Mouse (Mus musculus) B cell, adult 2 months (primary cell): ENCODE results near the gene Gpr3.

Source experiments
- DNase-seq, 2 experiments: peaks; one replicate each; pipeline ENCODE4 v3.0.0; 2022

The Gpr3 gene

DNA sequence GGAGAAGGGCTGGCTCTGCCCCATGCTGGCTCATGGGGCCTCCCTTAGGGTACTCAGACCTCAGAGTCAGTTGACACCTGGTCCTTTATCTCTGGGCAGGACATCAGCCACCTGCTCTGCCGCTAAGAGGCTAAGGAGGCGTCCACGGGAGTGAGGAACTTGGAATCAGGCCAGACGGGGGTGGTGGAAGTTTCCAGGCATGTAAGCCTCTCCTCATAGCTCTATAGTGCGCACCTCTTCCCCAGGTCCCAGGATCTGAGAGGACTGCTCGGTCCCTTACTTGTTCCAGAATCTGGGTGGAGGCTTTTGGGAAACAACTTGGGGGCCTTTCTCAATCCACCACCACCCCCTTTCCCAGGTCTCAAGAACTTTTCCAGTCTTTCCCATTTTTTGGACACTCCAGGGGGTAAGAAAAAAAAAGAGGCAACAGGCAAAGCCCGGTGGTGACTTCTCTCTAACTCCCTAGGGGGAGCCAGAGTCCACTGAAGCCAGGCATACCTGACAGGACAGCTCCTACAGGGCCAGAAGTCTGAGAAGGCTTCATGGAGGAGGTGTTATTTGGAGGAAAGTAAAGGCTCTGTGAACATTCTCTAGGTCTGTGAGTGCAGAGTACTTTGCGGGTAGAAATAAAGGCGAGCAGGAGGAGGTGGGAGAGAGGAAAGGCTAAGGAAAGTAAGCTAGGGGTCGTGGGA is 21.1 kb upstream of the Gpr3 start:
- DNase-seq: peak; percentile 48 to 57

DNA sequence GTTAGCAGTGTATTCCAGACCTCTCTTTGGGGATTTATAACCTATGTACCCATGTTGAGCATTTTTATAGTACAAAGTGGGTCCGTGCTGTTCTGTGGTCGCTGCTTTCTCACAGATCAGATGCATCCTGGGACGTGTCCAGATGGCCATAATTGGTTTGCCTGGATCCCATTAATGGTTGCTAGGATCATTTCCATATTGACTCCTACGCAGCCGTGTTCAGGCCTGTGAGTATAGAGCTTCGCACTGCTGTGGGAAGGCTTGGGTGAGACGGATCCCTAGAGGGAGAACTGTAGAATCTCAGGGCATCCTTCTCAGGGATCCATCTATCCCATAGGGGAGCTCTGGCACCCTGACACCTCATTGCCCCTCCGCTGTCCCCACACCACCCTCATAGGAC is 17.2 kb upstream of the Gpr3 start:
- DNase-seq: no peak

DNA sequence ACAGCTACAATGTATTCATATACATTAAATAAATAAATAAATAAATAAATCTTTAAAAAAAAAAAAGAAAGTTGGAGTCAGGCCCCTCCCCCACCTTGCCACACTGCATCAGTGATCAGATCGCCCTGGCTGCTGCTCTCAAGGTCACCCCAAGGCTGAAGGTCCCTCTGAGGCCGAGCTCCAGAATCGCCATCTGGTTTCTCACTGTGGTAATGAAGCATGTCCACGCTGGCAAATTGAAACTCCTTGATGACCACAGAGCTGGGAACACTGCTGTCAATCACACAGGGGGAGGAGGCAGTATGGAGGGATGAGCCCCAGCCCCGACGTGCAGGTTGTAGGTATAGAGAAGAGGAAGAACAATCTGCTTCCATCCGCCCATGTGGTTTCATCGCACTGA is 15.3 kb upstream of the Gpr3 start:
- no peak for DNase-seq

GRCm38 (mm10) chr4:133226073-133226472 is 13.7 kb upstream of the Gpr3 start:
- no peak for DNase-seq

- DNase-seq: no peak
These were observed 11.5 kb upstream of the Gpr3 start for GRCm38 (mm10) chr4:133223875-133224274.

- no peak for DNase-seq
These were observed 9.4 kb upstream of the Gpr3 start for GRCm38 (mm10) chr4:133221701-133222100.

DNA sequence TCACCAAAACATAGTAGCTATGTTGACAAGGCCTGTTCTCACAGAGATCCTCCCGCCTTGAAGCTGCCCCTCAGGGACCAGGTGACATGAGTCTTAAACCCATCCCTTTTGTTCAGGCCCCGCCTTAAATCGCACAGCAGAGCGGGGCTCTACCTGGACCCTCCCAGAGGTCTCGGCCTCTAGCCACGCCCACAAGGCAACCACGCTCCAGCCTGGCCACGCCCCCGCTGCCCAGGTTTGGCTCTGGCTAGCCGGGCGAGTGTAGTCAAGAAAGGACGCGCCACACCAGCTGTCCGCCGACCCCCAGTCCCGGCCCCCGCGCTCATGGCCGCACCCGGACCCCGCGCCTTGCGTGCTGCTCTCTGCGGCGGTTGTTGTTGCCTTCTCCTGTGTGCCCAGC is 8.3 kb upstream of the Gpr3 start:
- no peak for DNase-seq

DNA sequence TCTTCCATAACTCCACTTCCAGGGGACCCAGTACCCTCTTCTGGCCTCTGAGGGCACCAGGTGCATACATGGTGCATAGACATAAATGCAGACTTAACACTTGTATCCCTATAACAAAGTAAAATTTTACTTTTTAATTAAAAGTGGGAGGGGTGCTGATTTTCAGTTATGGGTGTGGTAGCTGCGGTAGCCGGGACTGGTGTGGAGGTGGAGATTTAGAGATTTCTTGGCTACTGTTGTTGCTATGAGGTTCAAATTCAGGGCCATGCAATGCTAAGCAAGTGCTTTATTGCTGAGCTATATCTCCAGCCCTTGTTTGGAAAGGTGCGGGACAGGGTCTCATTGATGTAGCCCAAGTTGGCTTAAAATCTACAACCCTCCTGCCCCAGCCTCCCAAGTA is 6.4 kb upstream of the Gpr3 start:
- DNase-seq: no peak

- peak; percentile 78 to 80 for DNase-seq
These were observed 5.3 kb upstream of the Gpr3 start for GRCm38 (mm10) chr4:133217641-133218040.

- DNase-seq: no peak
These were observed 1.3 kb upstream of the Gpr3 start for GRCm38 (mm10) chr4:133213661-133214060.

DNA sequence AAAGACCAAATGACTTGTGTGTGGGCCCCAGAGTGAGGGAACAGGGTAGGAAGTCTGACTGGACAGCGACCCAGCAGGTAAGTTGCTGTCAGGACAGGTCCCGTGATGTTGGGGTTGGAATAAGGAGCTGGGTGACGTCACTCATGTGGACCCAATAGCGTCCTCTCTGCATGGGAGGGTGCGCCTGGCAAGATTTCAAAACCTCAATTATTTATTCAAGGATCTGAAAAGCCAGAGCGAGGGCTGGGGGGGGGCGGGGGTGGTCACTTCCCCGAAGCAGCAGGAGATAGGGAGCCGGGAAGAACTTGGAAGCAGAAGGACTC is 893 bp upstream of the Gpr3 start:
- no peak for DNase-seq

- peak; percentile 74 to 79 for DNase-seq
These were observed 379 bp upstream of the Gpr3 start for GRCm38 (mm10) chr4:133212562-133213267.

DNA sequence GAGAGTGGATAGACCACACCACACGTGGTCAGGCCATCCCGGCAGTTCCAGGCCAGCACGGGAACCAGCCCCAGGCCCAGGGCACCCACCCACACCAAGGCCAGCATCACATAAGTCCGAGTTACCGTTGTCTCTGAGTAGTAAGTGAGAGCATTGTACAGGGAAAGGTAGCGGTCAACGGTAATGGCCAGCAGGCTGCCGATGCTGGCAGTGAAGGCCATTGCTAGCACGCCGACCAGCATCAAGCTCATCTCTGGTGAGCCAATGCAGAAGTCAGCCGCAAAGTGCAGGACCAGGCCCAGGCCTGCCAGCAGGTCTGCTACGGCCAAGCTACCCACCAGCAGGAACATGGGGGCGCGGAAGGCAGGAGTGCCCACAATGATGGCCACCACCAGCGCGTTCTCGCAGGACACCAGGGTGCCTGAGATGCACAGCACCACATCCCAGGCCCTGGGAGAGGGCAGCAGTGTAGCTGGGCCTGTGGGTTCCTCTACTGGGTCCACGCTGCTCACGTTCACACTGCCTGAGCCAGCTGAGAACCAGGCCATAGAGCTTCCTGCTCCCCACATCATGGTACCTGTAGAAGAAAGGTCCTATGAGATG is 1.4 kb downstream of the Gpr3 start:
- DNase-seq: peak in 1 of 2 experiments; percentile 6

DNA sequence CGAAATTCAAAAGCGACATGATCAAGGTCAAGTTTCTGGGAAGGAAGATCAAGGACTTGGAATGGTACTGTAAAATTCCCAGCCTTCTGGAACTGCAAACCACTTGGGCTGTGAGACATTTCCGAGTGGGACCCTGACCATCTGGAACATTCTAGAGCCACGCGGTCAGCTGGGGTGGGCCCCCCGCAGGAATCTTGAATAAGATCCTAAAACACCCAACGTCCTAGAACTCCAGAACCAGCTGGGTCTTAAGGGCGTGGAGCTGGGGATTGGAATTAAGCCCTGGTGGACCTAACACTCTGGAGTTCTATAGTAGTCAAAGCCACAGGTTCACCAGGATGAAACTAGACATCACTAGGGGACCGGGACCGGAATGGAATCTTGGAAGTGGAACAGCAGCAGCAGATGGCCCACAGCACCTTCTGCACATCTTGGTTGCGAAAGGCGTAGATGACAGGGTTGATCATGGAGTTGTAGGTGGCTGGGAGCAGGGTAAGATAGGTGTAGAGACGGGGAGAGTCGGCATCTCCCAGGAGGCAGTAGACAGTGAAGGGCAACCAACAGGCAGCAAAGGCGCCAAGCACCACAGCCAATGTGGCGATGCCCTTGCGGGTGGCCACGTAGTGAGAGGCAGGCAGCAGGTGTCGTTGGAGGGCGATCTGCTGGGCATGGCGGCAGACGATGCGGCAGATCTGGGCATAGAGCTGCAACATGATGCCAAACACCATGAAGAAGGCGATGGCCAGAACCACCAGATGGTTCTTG is 2.1 kb downstream of the Gpr3 start:
- DNase-seq: peak in 1 of 2 experiments; percentile 11

GRCm38 (mm10) chr4:133209366-133209765 is 3.0 kb downstream of the Gpr3 start:
- DNase-seq: peak; percentile 68 to 72

DNA sequence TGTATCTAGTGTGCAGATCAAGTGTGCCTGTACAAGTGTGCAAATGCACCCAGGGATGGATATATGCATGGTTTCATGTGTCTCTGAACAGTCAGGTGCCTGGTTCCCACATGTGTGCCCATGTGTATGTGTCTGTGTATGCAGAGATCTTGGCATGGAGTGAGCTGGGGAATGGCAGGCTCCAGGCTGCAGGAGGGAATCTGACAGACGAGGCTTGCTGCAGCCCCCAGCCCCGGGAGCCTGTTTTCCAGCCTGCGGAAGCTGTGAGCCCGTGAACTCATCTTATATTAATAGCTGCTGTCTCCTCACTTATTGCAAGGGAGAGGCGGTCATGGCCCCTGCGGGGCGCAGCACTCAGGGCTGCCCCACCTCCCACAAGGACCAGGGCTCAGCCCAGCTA is 8.0 kb downstream of the Gpr3 start:
- DNase-seq: no peak

- no peak for DNase-seq
These were observed 8.7 kb downstream of the Gpr3 start for GRCm38 (mm10) chr4:133203591-133203990.

- no peak for DNase-seq
These were observed 10.1 kb downstream of the Gpr3 start for GRCm38 (mm10) chr4:133202254-133202653.

DNA sequence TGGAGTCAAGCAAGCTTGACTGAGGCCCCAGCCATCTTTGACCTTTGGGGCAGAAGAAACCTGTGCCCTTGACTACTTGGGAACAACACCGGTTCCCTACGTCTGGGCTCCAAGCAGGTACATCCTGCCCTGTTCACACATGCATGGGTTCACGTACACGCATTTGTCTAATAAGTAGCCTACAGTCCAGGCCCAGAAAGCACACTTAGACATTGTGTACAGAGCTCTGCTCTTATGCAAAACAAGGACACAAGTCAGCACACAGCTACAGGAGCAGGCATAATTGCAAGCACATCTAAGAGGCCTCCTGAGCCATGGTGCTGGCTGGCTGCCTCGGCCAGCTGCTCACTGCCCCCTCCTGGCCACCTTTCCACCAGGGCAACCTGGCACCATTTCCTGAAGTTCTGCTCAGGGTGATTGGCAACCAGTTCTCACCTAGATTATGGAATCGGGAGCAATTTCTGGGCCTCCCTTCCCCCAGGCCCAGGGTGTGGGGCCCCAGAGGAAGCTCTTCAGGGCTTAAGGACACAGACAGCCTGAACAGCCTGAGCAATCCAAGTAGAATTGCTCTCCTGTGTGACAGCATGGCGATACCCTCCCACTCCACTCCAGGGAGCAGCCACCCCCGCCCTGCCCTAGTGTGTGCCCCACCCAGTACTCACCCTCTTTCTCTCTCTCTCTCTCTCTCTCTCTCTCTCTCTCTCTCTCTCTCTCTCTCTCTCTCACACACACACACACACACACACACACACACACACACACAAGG is 11.1 kb downstream of the Gpr3 start:
- DNase-seq: peak; percentile 76

DNA sequence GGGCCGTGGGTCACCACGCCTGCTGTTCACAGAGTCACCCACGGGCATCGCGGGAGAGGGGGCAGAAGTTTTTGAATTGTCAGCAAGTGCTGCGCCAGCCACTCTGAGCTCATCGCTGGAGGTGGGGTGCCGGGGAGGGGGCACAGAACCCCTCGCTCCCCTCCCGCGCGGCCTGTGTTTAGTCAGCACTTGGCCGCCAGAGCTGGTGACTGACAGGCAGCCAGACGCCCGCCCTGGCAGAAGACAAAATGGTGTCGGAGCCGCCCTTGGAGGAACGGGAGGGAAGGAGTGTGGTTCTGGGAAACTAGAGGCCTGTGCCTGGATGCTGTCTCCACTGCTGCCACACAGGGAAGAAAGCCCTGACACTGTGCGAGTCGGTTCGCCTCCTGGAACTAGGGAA is 12.0 kb downstream of the Gpr3 start:
- no peak for DNase-seq

DNA sequence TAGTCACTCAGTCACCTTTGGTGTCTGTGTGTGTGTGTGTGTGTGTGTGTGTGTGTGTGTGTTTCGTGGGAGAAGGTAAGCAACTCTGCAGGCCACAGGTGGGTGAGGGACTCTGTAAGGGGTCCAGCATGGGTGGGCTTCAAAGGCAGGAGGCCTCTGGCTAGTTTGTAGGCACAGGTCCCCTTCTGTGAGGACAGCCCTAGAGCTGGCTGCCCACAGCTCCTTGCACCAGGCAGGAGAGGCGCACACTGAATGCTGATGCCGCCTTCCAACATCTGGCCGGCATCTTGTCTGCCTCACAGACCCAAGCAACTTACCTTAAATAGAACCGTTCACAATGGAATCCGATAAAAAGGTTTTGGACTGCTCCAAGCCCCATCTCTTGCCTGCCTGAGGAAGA is 12.6 kb downstream of the Gpr3 start:
- DNase-seq: no peak

GRCm38 (mm10) chr4:133198337-133199180 is 13.8 kb downstream of the Gpr3 start:
- no peak for DNase-seq
